Mouse (Mus musculus) spleen, adult 2 months (tissue): ENCODE data around the gene Gm28845.

Experiments
- CTCF ChIP-seq: fragments of 200-500 bp; IDR thresholded peaks from 2 replicates; pipeline ENCODE4 v1.5.1; 2011; ENCODE audit warnings: mild to moderate bottlenecking, inconsistent platforms; ENCODE audit not compliant: insufficient read depth, insufficient read length, insufficient replicate concordance; ENCODE audit errors: extremely low read depth
- POLR2A ChIP-seq: fragments of 200-500 bp; IDR thresholded peaks from 2 replicates; pipeline ENCODE4 v1.6.1; 2011; ENCODE audit warnings: low read depth, low read length, inconsistent platforms

DNA sequence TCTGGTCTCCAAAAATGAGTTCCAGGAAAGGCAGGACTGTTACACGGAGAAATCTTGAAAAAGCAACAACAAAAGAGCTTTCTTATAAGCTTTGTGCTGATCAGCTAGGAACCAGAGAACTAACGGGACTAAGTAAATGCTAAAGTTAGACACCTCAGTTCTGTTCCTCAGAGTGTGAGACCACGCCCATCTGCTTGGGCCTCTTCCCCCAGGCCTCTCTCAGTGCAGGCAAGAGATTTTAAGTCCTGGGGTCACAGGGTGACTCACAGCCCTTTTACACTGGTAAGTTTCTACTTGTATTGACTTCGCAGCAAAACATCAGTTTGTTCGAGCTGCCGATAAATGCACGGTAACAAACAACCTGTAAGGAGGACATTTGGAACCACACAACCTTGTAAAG, 67.7 kb downstream of the Gm28845 start:
- TF ChIP-seq CTCF (no peak), POLR2A (no peak)
